Mouse (Mus musculus): ENCODE data around the gene Pam16. TPM values are rescaled to one million over a fixed set of nuclear protein-coding genes. Genes with fewer than 3 reads are reported as not detected.

Pam16 gene
- polyA plus RNA-seq, 1 experiment from 2014 or later, result 131 TPM

DNA sequence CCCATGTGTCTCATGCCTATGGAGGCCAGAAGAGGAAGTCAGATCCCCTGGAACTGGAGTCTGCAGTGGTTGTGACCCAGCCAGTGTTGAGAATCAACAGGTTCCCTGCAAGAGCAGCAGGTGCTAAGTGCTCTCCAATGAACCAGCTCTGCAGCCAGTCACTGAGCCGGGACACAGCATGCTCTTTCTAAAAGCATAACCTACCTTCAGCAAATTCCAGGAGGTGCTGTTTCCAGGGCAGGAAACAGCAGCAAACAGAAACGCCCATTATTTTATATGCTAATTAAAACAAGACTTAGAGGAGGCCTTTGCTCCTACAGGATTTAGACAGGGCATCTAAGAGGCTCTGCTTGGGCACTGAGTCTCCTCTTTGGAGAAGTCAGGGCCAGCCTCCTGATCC is 48.8 kb downstream of the Pam16 start:
- 47% methylated on average over 2 of the region's 2 CpGs for WGBS
- Histone ChIP-seq H3K9me3 (no peaks in the 10 kb centered on the region), H3K27ac (no peak overlapping the region), H3K36me3 (no peaks in the 10 kb centered on the region), H3K27me3 (ENCODE audit: insufficient read depth, poor library complexity, severe bottlenecking) (no peaks in the 10 kb centered on the region), H3K4me3 (no peak overlapping the region), H3K4me1 (replicated peaks) (peaks cover 12% of the 10 kb centered on the region)
- DNase-seq (ENCODE audit: low spot score), result no peak

DNA sequence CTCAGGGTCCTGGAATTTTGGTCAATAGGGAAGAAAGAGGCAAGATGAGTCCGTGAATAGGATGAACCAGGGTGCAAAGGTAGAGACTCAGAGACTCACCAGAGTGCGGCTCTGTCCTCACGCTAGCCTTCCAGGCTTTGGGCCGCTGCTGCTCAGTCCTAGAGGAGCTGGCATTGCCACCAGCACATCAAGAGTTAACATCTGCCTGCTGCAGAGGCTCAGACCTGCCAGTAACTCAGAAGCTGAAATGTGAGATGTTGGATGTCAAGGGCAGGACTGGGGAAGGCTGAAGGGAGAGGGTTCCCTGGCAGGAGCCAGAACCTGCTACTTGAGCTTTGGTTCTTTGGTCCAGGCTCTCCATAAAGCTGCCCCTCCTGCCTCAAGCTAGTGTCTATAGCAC is 54.1 kb downstream of the Pam16 start:
- no peaks in the 10 kb centered on the region for H3K9me3 ChIP-seq
- no peak overlapping the region for H3K4me3 ChIP-seq
- no peaks in the 10 kb centered on the region for H3K27me3 ChIP-seq (ENCODE audit: insufficient read depth, poor library complexity, severe bottlenecking)
- 0 out of 2 replicates have a peak overlapping the region, but pooled peaks have one; percentile 6 for H3K27ac ChIP-seq
- 61% methylated on average over 4 of the region's 4 CpGs for WGBS
- no peaks in the 10 kb centered on the region for H3K36me3 ChIP-seq
- peaks cover 18% of the 10 kb centered on the region for H3K4me1 ChIP-seq (replicated peaks)
- DNase-seq (ENCODE audit: low spot score), result no peak

DNA sequence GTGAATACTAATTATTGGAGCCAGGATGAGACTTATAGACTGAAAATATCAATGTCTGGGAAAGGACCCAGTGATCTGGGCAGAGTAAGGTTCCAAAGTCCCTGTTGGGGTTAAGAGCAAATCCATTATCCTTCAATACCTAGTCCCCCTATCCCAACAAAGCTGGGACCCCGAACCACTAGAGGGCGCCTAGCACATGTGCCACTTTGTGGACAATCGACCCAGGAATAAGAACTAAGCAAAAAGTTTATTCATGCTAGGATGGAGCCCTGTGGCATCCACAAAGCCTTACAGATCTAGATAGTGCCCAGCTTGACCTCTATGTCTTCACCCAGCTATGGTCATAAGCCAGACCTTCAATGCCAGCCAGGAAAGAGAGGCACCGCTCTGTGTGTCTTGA is 56.9 kb downstream of the Pam16 start:
- Histone ChIP-seq H3K9me3 (no peaks in the 10 kb centered on the region), H3K27ac (peak overlapping the region; percentile 46; the same call in 1 of the 2 replicates), H3K36me3 (no peaks in the 10 kb centered on the region), H3K27me3 (ENCODE audit: insufficient read depth, poor library complexity, severe bottlenecking) (no peaks in the 10 kb centered on the region), H3K4me1 (replicated peaks) (peaks cover 18% of the 10 kb centered on the region), H3K4me3 (no peak overlapping the region)
- DNase-seq (ENCODE audit: low spot score), result peak; percentile 88
- whole genome bisulfite sequencing, result 19% methylated on average over 4 of the region's 4 CpGs

Other genes starting within 250 kb of the Pam16 start
- 0.77 and 1.1 TPM in 2 replicates for gene Adcy9, start 204.5 kb downstream of the Pam16 start, polyA plus RNA-seq (2016; fragmentation: Nextera tagmentation; extraction: Ambion mirVana)
- 22.8 and 23.4 TPM in 2 replicates for gene Srl, start 83.2 kb downstream of the Pam16 start, polyA plus RNA-seq (2016; fragmentation: Nextera tagmentation; extraction: Ambion mirVana)
- 21.3 and 27.5 TPM in 2 replicates for gene Tfap4, start 65.1 kb downstream of the Pam16 start, polyA plus RNA-seq (2016; fragmentation: Nextera tagmentation; extraction: Ambion mirVana)
- gene Glis2, start 30.3 kb downstream of the Pam16 start, polyA plus RNA-seq (2016; fragmentation: Nextera tagmentation; extraction: Ambion mirVana), result 27.3 and 27.9 TPM in 2 replicates
- 10.3 and 12.6 TPM in 2 replicates for gene Vasn, start 15.0 kb upstream of the Pam16 start, polyA plus RNA-seq (2016; fragmentation: Nextera tagmentation; extraction: Ambion mirVana)
- gene Dnaja3, start 15.0 kb upstream of the Pam16 start, polyA plus RNA-seq (2016; fragmentation: Nextera tagmentation; extraction: Ambion mirVana), result 60.7 and 62.7 TPM in 2 replicates
- gene Coro7, start 54.8 kb upstream of the Pam16 start, polyA plus RNA-seq (2016; fragmentation: Nextera tagmentation; extraction: Ambion mirVana), result 24.4 and 25.5 TPM in 2 replicates
- gene Nmral1, start 94.4 kb upstream of the Pam16 start, polyA plus RNA-seq (2016; fragmentation: Nextera tagmentation; extraction: Ambion mirVana), result 192 and 203 TPM in 2 replicates
- gene Hmox2, start 101.4 kb upstream of the Pam16 start, polyA plus RNA-seq (2016; fragmentation: Nextera tagmentation; extraction: Ambion mirVana), result 84.6 and 93.3 TPM in 2 replicates
- gene Cdip1, start 165.3 kb upstream of the Pam16 start, polyA plus RNA-seq (2016; fragmentation: Nextera tagmentation; extraction: Ambion mirVana), result 109 and 111 TPM in 2 replicates
- gene 4930562C15Rik, start 210.4 kb upstream of the Pam16 start, polyA plus RNA-seq (2016; fragmentation: Nextera tagmentation; extraction: Ambion mirVana), result 0.51 and 0.55 TPM in 2 replicates

Data from hindbrain, embryonic 10.5 days (tissue).